Mouse (Mus musculus): ENCODE data around the gene Cyp2j7. TPM values are rescaled to one million over a fixed set of nuclear protein-coding genes. Genes with fewer than 3 reads are reported as not detected.
"Not testable (repeated sequence)": the region's sequence is repeated elsewhere in the genome, so short reads cannot be mapped to it uniquely, and the experiment has no call there.

The Cyp2j7 gene
- not detected in 2 replicates for polyA plus RNA-seq (2012; rRNA removed)

DNA sequence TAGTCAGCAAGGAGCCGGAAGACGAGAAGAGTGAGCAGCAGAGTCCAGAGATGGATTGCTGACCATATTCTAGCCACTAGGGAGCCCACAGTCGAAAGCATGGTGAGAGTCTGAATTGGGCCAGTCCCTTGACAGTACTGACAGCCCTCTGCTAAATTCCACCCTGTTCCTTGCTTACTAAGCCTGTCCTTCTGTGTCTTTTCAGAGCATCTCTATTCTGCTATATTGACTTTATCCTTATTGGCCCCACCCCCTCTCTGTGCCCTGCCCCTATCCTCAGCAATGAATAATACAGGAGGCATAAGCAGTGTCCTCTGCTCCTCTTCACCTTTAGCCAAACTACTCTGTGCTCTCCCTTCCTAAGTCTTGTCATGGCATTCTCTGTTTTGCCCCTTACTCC lies at the start of gene Cyp2j7:
Cyp2j7 (minus strand) TSS at position 101 of the 400 bp plus-strand sequence.
- no peak for DNase-seq (ENCODE audit: low spot score)

DNA sequence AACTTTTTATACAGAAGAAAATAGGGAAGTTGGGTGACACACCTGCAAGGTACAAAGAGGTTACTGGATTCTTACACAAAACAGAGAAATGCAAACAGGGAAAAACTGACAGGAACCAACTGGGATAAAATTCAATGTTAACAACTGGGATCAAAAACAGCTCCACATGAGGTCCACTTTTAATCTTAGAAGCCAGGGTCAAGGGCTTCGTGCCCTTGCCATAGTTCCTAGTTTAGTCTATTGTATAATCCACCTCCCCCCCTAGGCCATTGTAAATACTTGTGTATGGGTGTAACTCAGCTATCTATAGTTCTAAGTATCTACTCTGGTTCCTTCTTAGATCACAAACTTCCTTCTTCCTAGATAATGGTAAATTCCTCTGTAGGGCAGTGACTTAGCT lies 40.4 kb upstream of the Cyp2j7 start:
- not testable (repeated sequence) for DNase-seq (ENCODE audit: low spot score)

DNA sequence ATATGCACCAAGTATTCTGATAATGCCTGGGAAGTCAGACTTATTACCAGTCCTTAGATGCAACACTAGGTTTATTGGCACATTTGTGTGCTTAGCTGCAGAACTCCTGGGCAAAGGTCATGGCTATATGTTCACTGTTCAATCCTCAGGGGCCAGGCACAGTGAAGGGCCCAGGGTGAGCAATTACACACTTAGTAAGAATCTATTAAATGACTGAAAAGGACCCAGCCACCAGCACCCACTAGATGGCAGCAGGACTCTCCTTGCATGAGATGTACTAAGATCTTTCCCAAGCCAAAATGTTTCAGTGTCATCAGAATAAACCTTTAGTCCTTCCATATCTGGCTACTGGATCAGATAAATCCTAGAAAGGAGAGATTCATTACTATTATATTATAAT lies 37.4 kb upstream of the Cyp2j7 start:
- DNase-seq (ENCODE audit: low spot score) = no peak

DNA sequence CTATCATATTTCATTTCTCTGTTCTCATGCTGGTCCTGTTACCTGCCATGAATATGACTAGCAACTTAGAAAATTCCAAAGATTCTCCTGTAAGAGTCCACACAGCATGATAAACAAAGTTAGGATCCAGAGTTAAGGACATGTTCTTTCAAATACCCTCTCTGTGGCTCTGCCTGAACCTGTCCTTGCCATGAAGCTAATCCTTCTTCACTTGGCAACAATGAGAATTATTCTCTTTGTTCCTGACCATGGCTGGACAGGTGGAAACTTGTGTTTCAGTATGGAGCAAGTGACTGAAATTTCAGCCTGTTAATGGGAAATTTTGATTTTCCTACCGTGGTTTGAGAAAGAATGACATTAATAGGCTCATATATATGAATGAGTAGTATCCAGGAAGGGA lies 39.8 kb downstream of the Cyp2j7 start:
- no peak for DNase-seq (ENCODE audit: low spot score)

DNA sequence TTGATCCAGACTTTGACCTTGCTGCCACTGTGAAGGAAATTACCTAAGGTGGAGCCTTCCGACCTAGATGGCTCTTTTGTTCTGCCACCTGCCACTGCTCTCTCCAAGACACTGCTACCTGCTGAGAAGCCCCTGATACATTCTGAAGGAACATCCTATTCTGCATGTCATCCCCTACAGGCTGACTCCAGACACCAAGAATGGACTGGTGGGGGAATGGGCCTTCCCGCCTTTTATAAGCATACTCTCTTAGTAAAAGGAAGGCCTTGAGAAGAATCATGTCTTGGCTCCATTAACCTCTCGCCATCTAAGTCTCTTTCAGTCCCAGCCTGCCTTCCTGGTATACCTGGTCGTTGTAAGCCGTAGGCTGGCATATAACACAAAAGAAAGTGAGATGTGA lies 47.1 kb downstream of the Cyp2j7 start:
- not testable (repeated sequence) for DNase-seq (ENCODE audit: low spot score)

DNA sequence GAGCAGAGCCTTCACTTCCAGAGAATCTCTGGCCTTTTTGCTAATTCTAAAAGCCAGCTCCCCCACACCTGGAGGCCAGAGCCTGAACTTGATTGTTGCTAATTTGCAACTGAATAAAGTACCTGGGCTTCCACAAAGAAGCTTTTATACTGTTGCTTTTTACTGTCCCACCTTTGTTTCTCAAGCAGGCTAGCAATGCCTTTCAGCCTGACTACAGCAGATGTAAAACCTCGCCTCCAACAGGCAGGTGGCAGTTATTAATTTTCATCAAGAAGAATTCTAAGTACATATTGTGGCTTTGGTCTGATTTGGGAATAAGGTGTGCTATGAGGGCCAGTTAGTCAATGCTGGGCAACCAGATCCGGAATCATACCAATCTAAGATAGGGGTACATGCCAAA lies 47.8 kb downstream of the Cyp2j7 start:
- not testable (repeated sequence) for DNase-seq (ENCODE audit: low spot score)

DNA sequence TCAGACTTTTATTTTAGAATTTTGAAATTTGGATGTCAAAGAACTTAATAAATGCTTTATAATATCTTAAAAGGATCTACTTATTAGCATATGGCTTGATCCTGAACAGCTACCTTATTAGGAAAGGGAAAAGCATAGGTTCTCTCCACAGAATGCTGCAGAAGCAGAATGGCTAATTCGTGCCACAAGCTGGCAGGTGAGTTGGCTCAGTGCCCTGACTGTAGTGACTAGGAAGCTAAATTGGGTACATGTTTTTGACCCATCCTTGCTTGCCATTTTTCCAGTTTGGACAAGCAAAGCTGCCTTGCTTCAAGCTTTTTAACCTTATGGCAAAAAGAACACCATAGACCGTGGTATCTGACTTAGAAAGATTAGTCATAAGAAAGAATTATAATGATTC lies 48.3 kb downstream of the Cyp2j7 start:
- not testable (repeated sequence) for DNase-seq (ENCODE audit: low spot score)

DNA sequence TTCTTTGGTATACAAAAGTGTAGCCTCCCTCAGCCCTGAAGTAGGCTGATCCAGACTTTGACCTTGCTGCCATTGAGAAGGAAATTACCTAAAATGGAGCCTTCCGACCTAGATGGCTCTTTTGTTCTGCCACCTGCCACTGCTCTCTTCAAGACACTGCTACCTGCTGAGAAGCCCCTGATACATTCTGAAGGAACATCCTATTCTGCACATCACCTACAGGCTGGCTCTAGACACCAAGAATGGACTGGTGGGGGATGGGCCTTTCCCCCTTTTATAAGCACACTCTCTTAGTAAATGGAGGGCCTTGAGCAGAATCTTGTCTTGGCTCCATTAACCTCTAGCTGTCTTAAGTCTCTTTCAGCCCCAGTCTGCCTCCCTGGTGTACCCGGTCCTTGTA lies 51.7 kb downstream of the Cyp2j7 start:
- not testable (repeated sequence) for DNase-seq (ENCODE audit: low spot score)

DNA sequence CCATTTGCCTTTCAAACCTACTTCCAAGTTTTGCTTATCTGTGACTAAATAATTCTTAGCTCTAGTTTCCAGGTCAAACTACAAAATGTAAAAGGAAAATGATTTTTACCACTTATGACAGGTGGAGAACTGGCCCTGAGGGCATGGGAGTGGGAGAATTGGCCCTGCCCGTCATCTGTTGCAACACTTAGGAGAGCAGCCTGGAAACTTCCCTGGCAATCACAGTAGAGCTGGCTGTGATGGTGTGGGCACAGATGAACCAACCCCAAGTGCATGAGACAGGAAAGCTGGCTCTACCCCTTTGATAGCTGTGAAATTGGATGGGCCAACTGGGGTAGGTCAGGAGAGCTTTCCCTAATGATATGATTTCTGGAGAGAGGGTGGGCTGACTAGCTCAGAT lies 73.6 kb downstream of the Cyp2j7 start:
- no peak for DNase-seq (ENCODE audit: low spot score)

DNA sequence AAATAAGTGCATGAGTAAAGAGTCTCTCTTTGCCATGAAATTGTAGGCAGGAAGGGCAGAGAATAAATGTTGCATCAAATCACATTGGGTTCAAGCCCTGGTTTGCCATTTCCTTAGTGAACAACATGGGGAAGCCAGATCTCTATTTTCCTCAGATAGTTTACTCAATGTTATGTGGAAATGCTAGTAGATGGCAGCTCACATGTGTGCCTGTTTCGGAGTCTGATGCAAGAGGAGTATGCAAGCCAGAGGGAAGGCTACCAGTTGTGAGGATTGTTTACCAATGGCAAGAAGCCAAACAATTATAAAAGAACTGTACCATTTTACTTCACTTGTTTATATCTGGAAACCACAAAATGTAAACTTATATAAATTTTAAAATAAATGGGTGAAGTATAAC lies 74.9 kb downstream of the Cyp2j7 start:
- no peak for DNase-seq (ENCODE audit: low spot score)

Other genes starting within 250 kb of the Cyp2j7 start
- gene Cyp2j13, start 159.1 kb downstream of the Cyp2j7 start, polyA plus RNA-seq (2012; rRNA removed) = not detected in 2 replicates
- not detected in 2 replicates for gene Cyp2j12, start 95.5 kb downstream of the Cyp2j7 start, polyA plus RNA-seq (2012; rRNA removed)
- gene Cyp2j11, start 112.0 kb upstream of the Cyp2j7 start, polyA plus RNA-seq (2012; rRNA removed) = not detected in 2 replicates

Measured in urinary bladder, adult 2 months (tissue).